Mouse (Mus musculus): ENCODE measurements at regions not wholly inside any gene's neighbourhood (a gene's known extent, or its start where the extent isn't known, plus 50 kb on each side); places are given as distances from the start of the nearest gene placed in this dataset.
A peak's percentile ranks its signal among the peaks of the same experiment; 100 is the strongest.

GRCm38 (mm10) chr5:43124301-43124700 lies 108.7 kb upstream of the Cpeb2 start:
- no peaks in the 10 kb centered on the region for H3K9me3 ChIP-seq (replicated peaks; ENCODE audit: low read length)

GRCm38 (mm10) chr5:43125774-43126536 lies 107.0 kb upstream of the Cpeb2 start:
- Histone ChIP-seq H3K36me3 (ENCODE audit: insufficient read depth, low read length) (no peaks in the 10 kb centered on the region), H3K27me3 (ENCODE audit: insufficient read depth, low read length) (no peaks in the 10 kb centered on the region), H3K9ac (ENCODE audit: low read depth, low read length) (no peak overlapping the region), H3K27ac (no peak overlapping the region), H3K9me3 (replicated peaks; ENCODE audit: low read length) (no peaks in the 10 kb centered on the region), H3K4me2 (ENCODE audit: low read length) (no peak overlapping the region), H3K4me1 (replicated peaks; ENCODE audit: insufficient read depth, low read length) (no peaks in the 10 kb centered on the region), H3K4me3 (replicated peaks; ENCODE audit: low read depth, low read length) (no peak overlapping the region)
- no peak for ATAC-seq (replicated peaks; ENCODE audit: low FRiP score, low read depth)
- no peak for DNase-seq (ENCODE audit: low spot score)
- no peak for TF ChIP-seq CTCF (IDR thresholded peaks at IDR 0.05; ENCODE audit: low read depth)
- 80% methylated on average over 3 of the region's 3 CpGs for WGBS

More at GRCm38 (mm10) chr5:43124301-43124700, 108.7 kb upstream of the Cpeb2 start:
- Histone ChIP-seq H3K4me1 (replicated peaks; ENCODE audit: insufficient read depth, low read length) (no peaks in the 10 kb centered on the region), H3K27ac (no peak overlapping the region), H3K4me2 (ENCODE audit: low read length) (no peak overlapping the region), H3K27me3 (ENCODE audit: insufficient read depth, low read length) (no peaks in the 10 kb centered on the region), H3K36me3 (ENCODE audit: insufficient read depth, low read length) (no peaks in the 10 kb centered on the region), H3K4me3 (replicated peaks; ENCODE audit: low read depth, low read length) (no peak overlapping the region), H3K9ac (ENCODE audit: low read depth, low read length) (no peak overlapping the region)
- no peak for DNase-seq (ENCODE audit: low spot score)
- no peak for TF ChIP-seq CTCF (IDR thresholded peaks at IDR 0.05; ENCODE audit: low read depth)
- ATAC-seq (replicated peaks; ENCODE audit: low FRiP score, low read depth): no peak

GRCm38 (mm10) chr5:43130377-43130776 lies 102.6 kb upstream of the Cpeb2 start:
- WGBS: 74% methylated on average over 4 of the region's 4 CpGs
- Histone ChIP-seq H3K27me3 (ENCODE audit: insufficient read depth, low read length) (no peaks in the 10 kb centered on the region), H3K9ac (ENCODE audit: low read depth, low read length) (no peak overlapping the region), H3K27ac (no peak overlapping the region), H3K4me1 (replicated peaks; ENCODE audit: insufficient read depth, low read length) (no peaks in the 10 kb centered on the region), H3K9me3 (replicated peaks; ENCODE audit: low read length) (no peaks in the 10 kb centered on the region), H3K36me3 (ENCODE audit: insufficient read depth, low read length) (no peaks in the 10 kb centered on the region), H3K4me2 (ENCODE audit: low read length) (no peak overlapping the region), H3K4me3 (replicated peaks; ENCODE audit: low read depth, low read length) (no peak overlapping the region)
- DNase-seq (ENCODE audit: low spot score): no peak
- no peak for TF ChIP-seq CTCF (IDR thresholded peaks at IDR 0.05; ENCODE audit: low read depth)
- no peak for ATAC-seq (replicated peaks; ENCODE audit: low FRiP score, low read depth)

- no peak overlapping the region for H3K9ac ChIP-seq (ENCODE audit: low read depth, low read length)
- H3K36me3 ChIP-seq (ENCODE audit: insufficient read depth, low read length): no peaks in the 10 kb centered on the region
- 84% methylated on average over 5 of the region's 5 CpGs for WGBS
- DNase-seq (ENCODE audit: low spot score) (no peak), ATAC-seq (replicated peaks; ENCODE audit: low FRiP score, low read depth) (no peak)
- no peak overlapping the region for H3K4me2 ChIP-seq (ENCODE audit: low read length)
- no peak overlapping the region for H3K4me3 ChIP-seq (replicated peaks; ENCODE audit: low read depth, low read length)
- no peaks in the 10 kb centered on the region for H3K27me3 ChIP-seq (ENCODE audit: insufficient read depth, low read length)
- no peak overlapping the region for H3K27ac ChIP-seq
- no peak for TF ChIP-seq CTCF (IDR thresholded peaks at IDR 0.05; ENCODE audit: low read depth)
- no peaks in the 10 kb centered on the region for H3K9me3 ChIP-seq (replicated peaks; ENCODE audit: low read length)
- no peaks in the 10 kb centered on the region for H3K4me1 ChIP-seq (replicated peaks; ENCODE audit: insufficient read depth, low read length)
Measured at GRCm38 (mm10) chr5:43130901-43131557, 101.9 kb upstream of the Cpeb2 start.

GRCm38 (mm10) chr5:43133672-43134071 lies 99.3 kb upstream of the Cpeb2 start:
- Histone ChIP-seq H3K27me3 (ENCODE audit: insufficient read depth, low read length) (no peaks in the 10 kb centered on the region), H3K9ac (ENCODE audit: low read depth, low read length) (no peak overlapping the region), H3K4me3 (replicated peaks; ENCODE audit: low read depth, low read length) (no peak overlapping the region), H3K9me3 (replicated peaks; ENCODE audit: low read length) (no peaks in the 10 kb centered on the region), H3K4me1 (replicated peaks; ENCODE audit: insufficient read depth, low read length) (no peaks in the 10 kb centered on the region), H3K27ac (no peak overlapping the region), H3K4me2 (ENCODE audit: low read length) (no peak overlapping the region), H3K36me3 (ENCODE audit: insufficient read depth, low read length) (no peaks in the 10 kb centered on the region)
- 31% methylated on average over 3 of the region's 3 CpGs for WGBS
- TF ChIP-seq CTCF (IDR thresholded peaks at IDR 0.05; ENCODE audit: low read depth): no peak
- ATAC-seq (replicated peaks; ENCODE audit: low FRiP score, low read depth): no peak
- DNase-seq (ENCODE audit: low spot score): peak; percentile 19

GRCm38 (mm10) chr5:43136142-43136541 lies 96.8 kb upstream of the Cpeb2 start:
- WGBS: 87% methylated on average over 4 of the region's 4 CpGs
- no peak for DNase-seq (ENCODE audit: low spot score)
- Histone ChIP-seq H3K27ac (no peak overlapping the region), H3K36me3 (ENCODE audit: insufficient read depth, low read length) (no peaks in the 10 kb centered on the region), H3K4me2 (ENCODE audit: low read length) (no peak overlapping the region), H3K4me1 (replicated peaks; ENCODE audit: insufficient read depth, low read length) (no peaks in the 10 kb centered on the region), H3K4me3 (replicated peaks; ENCODE audit: low read depth, low read length) (no peak overlapping the region), H3K9ac (ENCODE audit: low read depth, low read length) (no peak overlapping the region), H3K9me3 (replicated peaks; ENCODE audit: low read length) (no peaks in the 10 kb centered on the region), H3K27me3 (ENCODE audit: insufficient read depth, low read length) (no peaks in the 10 kb centered on the region)
- no peak for ATAC-seq (replicated peaks; ENCODE audit: low FRiP score, low read depth)
- TF ChIP-seq CTCF (IDR thresholded peaks at IDR 0.05; ENCODE audit: low read depth): no peak

All from kidney, postnatal 0 days (tissue).